Mouse (Mus musculus) adipose tissue, adult 10 weeks (tissue): ENCODE measurements around the gene Dennd1b. TPM values are rescaled to one million over a fixed set of nuclear protein-coding genes. Genes with fewer than 3 reads are reported as not detected.

Experiments used
- polyA plus RNA-seq: library from polyadenylated mRNA; stranded (reverse); fragments of 350-450 nt; fragmentation: Illumina TruSeq; extraction: RNeasy Lipid Tissue Mini Kit (QIAGEN cat#74804); gene quantifications from one replicate; pipeline ENCODE4 v1.2.3, GENCODE M21; 2014; ENCODE audit warnings: low read depth, low replicate concordance

Dennd1b gene
- polyA plus RNA-seq: 4.9 TPM

GRCm38 (mm10) chr1:138963161-138963867 lies at the start of gene Dennd1b:
Gene Dennd1b, plus strand, starts transcription at chr1:138963435.

Other genes with a start within 250 kb of the Dennd1b start
- 0.48 TPM for gene Lhx9, start 114.9 kb upstream of the Dennd1b start, polyA plus RNA-seq
- gene 2310009B15Rik, start 106.6 kb upstream of the Dennd1b start, polyA plus RNA-seq: 21.3 TPM